Mouse (Mus musculus) kidney, embryonic 15.5 days (tissue): ENCODE data around the gene Sec22a. TPM values are rescaled to one million over a fixed set of nuclear protein-coding genes. Genes with fewer than 3 reads are reported as not detected.

Source experiments
- ATAC-seq: fragments of 200-750 bp; cut with Nextera tagmentation; replicated peaks from 2 replicates; pipeline ENCODE4 v1.8.0; 2017; ENCODE audit warnings: moderate TSS enrichment; ENCODE audit not compliant: low FRiP score
- H3K27ac ChIP-seq: fragments of 300-500 bp; sonication (generic); 2 replicates; pipeline ENCODE4 v1.5.1; 2015; ENCODE audit warnings: mild to moderate bottlenecking, inconsistent platforms
- H3K27me3 ChIP-seq: fragments of 300-500 bp; sonication (generic); 2 replicates; pipeline ENCODE4 v1.6.1; 2015; ENCODE audit warnings: inconsistent platforms
- H3K36me3 ChIP-seq: fragments of 300-500 bp; sonication (generic); 2 replicates; pipeline ENCODE4 v1.6.1; 2015; ENCODE audit warnings: inconsistent platforms
- H3K4me1 ChIP-seq: fragments of 300-500 bp; sonication (generic); 2 replicates; pipeline ENCODE4 v1.6.1; 2015; ENCODE audit warnings: inconsistent platforms
- H3K4me2 ChIP-seq: fragments of 300-500 bp; sonication (generic); 2 replicates; pipeline ENCODE4 v1.6.1; 2015; ENCODE audit warnings: moderate library complexity, mild to moderate bottlenecking, inconsistent platforms
- H3K4me3 ChIP-seq: fragments of 300-500 bp; sonication (generic); replicated peaks from 2 replicates; pipeline ENCODE4 v1.5.1; 2015; ENCODE audit warnings: mild to moderate bottlenecking, inconsistent platforms
- H3K9ac ChIP-seq: fragments of 300-500 bp; sonication (generic); 2 replicates; pipeline ENCODE4 v1.6.1; 2015; ENCODE audit warnings: mild to moderate bottlenecking, inconsistent platforms
- H3K9me3 ChIP-seq: fragments of 300-500 bp; sonication (generic); replicated peaks from 2 replicates; pipeline ENCODE4 v1.6.1; 2016; ENCODE audit warnings: inconsistent platforms
- WGBS: fragments of 180-500 bp; shearing (Covaris S2); methylation state at CpG from one replicate; pipeline ENCODE4 v1.1.7; 2015; ENCODE audit warnings: mixed read lengths; 5-methylcytosine and 5-hydroxymethylcytosine counted together
- polyA plus RNA-seq: library from polyadenylated mRNA; unstranded; fragments of >200 nt; fragmentation: Nextera tagmentation; extraction: Ambion mirVana; gene quantifications from 2 replicates; pipeline ENCODE4 v1.2.1, GENCODE M21; 2015

The Sec22a gene
- 48.9 and 51.8 TPM in 2 replicates for polyA plus RNA-seq

GRCm38 (mm10) chr16:35363150-35364062 is at the start of gene Sec22a:
TSS of gene Sec22a (minus strand) at chr16:35363918.
- peak within 1 kb of the TSS; percentile 73 for H3K4me2 ChIP-seq
- peak within 1 kb of the TSS; percentile 89 for H3K27ac ChIP-seq
- no peaks in the 10 kb centered on the region for H3K27me3 ChIP-seq
- peaks cover 19% of the 10 kb centered on the region; the same call in 1 of the 2 replicates for H3K36me3 ChIP-seq
- H3K4me3 ChIP-seq: peak within 1 kb of the TSS; percentile 67
- WGBS: under 1% methylated on average over 67 of the region's 67 CpGs
- 0 out of 2 replicates have a peak, but pooled peaks cover 11% of the 10 kb centered on the region for H3K4me1 ChIP-seq
- peak; percentile 99 for ATAC-seq
- H3K9me3 ChIP-seq: no peaks in the 10 kb centered on the region
- peak within 1 kb of the TSS; percentile 74 for H3K9ac ChIP-seq

- H3K27me3 ChIP-seq: peaks cover 4% of the 10 kb centered on the region; the same call in 1 of the 2 replicates
- 22% methylated on average over 4 of the region's 4 CpGs for WGBS
- no peak overlapping the region for H3K4me2 ChIP-seq
- H3K4me3 ChIP-seq: no peak overlapping the region
- no peak overlapping the region for H3K9ac ChIP-seq
- H3K9me3 ChIP-seq: no peaks in the 10 kb centered on the region
- H3K4me1 ChIP-seq: peaks cover 27% of the 10 kb centered on the region
- ATAC-seq: peak; percentile 82
- no peak overlapping the region; the same call in 1 of the 2 replicates for H3K27ac ChIP-seq
- H3K36me3 ChIP-seq: peaks cover 19% of the 10 kb centered on the region
Observed at GRCm38 (mm10) chr16:35406706-35407105, 43.0 kb upstream of the Sec22a start.

DNA sequence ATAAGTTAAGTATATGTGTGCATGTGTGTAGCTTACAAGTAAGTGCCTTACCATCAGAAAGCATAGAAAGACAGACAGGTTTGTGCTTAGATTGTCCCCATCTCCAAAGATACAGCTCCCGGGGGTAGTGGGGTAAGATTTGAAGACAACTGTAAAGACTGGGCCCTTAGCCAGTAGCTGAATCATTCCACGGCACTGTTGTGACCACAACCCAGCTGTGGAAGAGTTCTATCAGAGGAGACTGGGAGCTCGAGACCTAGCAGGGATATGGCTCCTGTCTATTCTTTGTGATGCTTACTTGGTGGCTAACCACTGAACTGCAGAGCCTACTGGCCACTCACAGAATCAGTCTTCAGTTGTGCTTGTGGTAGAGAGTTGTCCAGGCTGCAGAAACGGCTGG is 42.4 kb upstream of the Sec22a start:
- WGBS: 67% methylated on average over 4 of the region's 4 CpGs
- Histone ChIP-seq H3K4me1 (peaks cover 27% of the 10 kb centered on the region), H3K9me3 (no peaks in the 10 kb centered on the region), H3K36me3 (peaks cover 23% of the 10 kb centered on the region), H3K27ac (no peak overlapping the region), H3K9ac (no peak overlapping the region), H3K4me2 (no peak overlapping the region), H3K27me3 (peaks cover 4% of the 10 kb centered on the region; the same call in 1 of the 2 replicates), H3K4me3 (no peak overlapping the region)
- no peak for ATAC-seq

DNA sequence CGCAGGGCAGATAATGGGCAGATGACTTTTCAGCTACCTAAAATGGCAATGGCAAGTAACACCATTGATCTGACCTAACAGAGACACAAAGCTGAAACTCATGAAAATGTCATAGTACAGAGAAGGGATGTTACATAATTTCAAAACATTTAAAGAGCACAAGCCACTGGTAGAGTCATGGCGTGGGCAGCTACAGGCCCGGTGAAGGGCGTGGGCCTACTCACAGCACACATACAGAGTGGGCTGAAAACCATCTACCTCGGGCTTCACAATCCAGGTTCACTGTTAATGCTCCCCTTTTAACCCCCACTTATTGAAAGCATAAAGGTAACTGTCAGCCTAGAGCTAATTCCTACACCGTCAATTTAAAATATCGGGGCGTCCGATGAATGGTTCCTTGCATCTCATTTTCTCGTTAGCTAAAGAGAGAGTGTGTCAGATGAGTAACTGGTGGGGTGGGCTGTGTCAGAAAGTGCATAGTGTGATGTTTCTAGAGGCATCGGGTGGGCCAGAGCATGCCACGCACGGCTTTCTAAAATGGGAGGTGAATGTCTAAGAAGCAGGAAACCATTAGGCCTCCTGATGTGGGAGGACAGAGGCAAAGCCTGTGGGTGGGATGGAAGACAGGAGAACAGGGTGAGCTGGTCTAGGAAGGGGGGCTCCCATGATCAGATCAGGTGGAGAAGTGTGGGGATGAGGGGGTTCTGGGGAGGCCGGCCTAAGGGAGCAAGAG is 41.8 kb upstream of the Sec22a start:
- no peak overlapping the region for H3K9ac ChIP-seq
- 95% methylated on average over 14 of the region's 14 CpGs for WGBS
- peaks cover 24% of the 10 kb centered on the region for H3K36me3 ChIP-seq
- no peak for ATAC-seq
- peaks cover 1% of the 10 kb centered on the region; the same call in 1 of the 2 replicates for H3K27me3 ChIP-seq
- H3K9me3 ChIP-seq: no peaks in the 10 kb centered on the region
- H3K4me1 ChIP-seq: peaks cover 24% of the 10 kb centered on the region
- H3K4me2 ChIP-seq: no peak overlapping the region
- H3K4me3 ChIP-seq: no peak overlapping the region
- no peak overlapping the region for H3K27ac ChIP-seq

GRCm38 (mm10) chr16:35404864-35405263 is 41.1 kb upstream of the Sec22a start:
- H3K27ac ChIP-seq: no peak overlapping the region
- no peaks in the 10 kb centered on the region for H3K27me3 ChIP-seq
- no peak overlapping the region for H3K4me3 ChIP-seq
- H3K4me2 ChIP-seq: no peak overlapping the region
- 82% methylated on average over 5 of the region's 5 CpGs for WGBS
- peaks cover 17% of the 10 kb centered on the region for H3K4me1 ChIP-seq
- H3K9ac ChIP-seq: no peak overlapping the region
- peaks cover 24% of the 10 kb centered on the region for H3K36me3 ChIP-seq
- ATAC-seq: no peak
- H3K9me3 ChIP-seq: no peaks in the 10 kb centered on the region

GRCm38 (mm10) chr16:35403891-35404290 is 40.2 kb upstream of the Sec22a start:
- H3K36me3 ChIP-seq: peaks cover 26% of the 10 kb centered on the region
- no peaks in the 10 kb centered on the region for H3K9me3 ChIP-seq
- no peak overlapping the region for H3K9ac ChIP-seq
- no peak overlapping the region for H3K4me2 ChIP-seq
- no peaks in the 10 kb centered on the region for H3K27me3 ChIP-seq
- H3K4me1 ChIP-seq: peaks cover 17% of the 10 kb centered on the region
- no peak overlapping the region for H3K4me3 ChIP-seq
- no peak overlapping the region for H3K27ac ChIP-seq
- WGBS: 85% methylated on average over 8 of the region's 8 CpGs
- ATAC-seq: no peak

- Histone ChIP-seq H3K4me3 (no peak overlapping the region), H3K9me3 (no peaks in the 10 kb centered on the region), H3K27me3 (no peaks in the 10 kb centered on the region), H3K27ac (no peak overlapping the region), H3K36me3 (peaks cover 24% of the 10 kb centered on the region), H3K4me2 (no peak overlapping the region), H3K4me1 (peaks cover 17% of the 10 kb centered on the region), H3K9ac (no peak overlapping the region)
- ATAC-seq: no peak
- 91% methylated on average over 9 of the region's 9 CpGs for WGBS
Observed at GRCm38 (mm10) chr16:35403356-35403755, 39.6 kb upstream of the Sec22a start.

DNA sequence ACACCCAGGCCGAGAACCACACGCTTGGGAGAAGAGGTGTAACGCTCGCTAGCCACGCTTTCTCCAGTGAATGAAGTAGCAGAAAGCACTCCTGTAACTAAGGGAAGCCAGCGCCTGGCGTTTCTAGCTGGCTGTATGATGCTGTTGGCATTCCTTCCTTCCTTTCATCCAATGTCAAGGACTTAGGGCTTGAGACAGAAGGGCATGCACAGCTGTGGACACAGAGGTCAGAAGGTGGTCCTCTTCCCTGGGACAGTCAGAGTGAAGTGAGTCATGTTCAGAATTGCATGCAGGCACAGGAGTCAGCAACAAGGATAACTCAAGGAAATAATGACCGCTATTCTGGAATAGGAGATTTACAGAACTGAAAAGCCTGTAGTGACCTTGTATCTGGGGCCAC is 29.1 kb upstream of the Sec22a start:
- Histone ChIP-seq H3K9ac (no peak overlapping the region), H3K4me1 (no peaks in the 10 kb centered on the region), H3K4me3 (no peak overlapping the region), H3K4me2 (no peak overlapping the region), H3K9me3 (no peaks in the 10 kb centered on the region), H3K27ac (no peak overlapping the region), H3K36me3 (peaks cover 27% of the 10 kb centered on the region), H3K27me3 (no peaks in the 10 kb centered on the region)
- no peak for ATAC-seq
- 89% methylated on average over 8 of the region's 8 CpGs for WGBS

GRCm38 (mm10) chr16:35385654-35386053 is 21.9 kb upstream of the Sec22a start:
- 92% methylated on average over 3 of the region's 3 CpGs for WGBS
- Histone ChIP-seq H3K9me3 (no peaks in the 10 kb centered on the region), H3K27ac (no peak overlapping the region), H3K4me2 (no peak overlapping the region), H3K9ac (no peak overlapping the region), H3K27me3 (no peaks in the 10 kb centered on the region), H3K4me3 (no peak overlapping the region), H3K36me3 (no peaks in the 10 kb centered on the region), H3K4me1 (no peaks in the 10 kb centered on the region)
- no peak for ATAC-seq

GRCm38 (mm10) chr16:35380048-35380447 is 16.3 kb upstream of the Sec22a start:
- WGBS: 58% methylated on average over 9 of the region's 9 CpGs
- Histone ChIP-seq H3K9me3 (no peaks in the 10 kb centered on the region), H3K4me3 (no peak overlapping the region), H3K4me1 (no peaks in the 10 kb centered on the region), H3K4me2 (no peak overlapping the region), H3K27ac (no peak overlapping the region), H3K27me3 (no peaks in the 10 kb centered on the region), H3K36me3 (no peaks in the 10 kb centered on the region), H3K9ac (no peak overlapping the region)
- ATAC-seq: no peak

DNA sequence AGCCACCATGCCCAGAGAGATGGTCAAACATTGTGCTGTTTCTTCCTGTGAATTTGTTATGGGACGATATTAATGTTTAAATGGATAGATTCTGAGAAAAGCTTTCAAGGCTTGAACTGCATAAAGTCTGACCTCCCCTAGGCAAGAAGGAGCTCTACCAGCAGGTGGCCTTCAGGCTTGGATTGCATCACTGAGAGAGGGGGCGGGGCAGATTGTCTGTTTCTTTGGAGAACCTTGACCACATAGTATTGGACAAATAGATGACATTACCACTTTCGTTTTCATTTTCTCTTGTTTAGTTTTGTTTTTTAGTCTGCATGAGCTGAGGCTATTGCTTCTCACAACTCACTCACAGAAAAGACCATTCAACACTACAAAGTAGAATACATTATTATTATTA is 15.6 kb upstream of the Sec22a start:
- Histone ChIP-seq H3K4me3 (no peak overlapping the region), H3K9me3 (no peaks in the 10 kb centered on the region)
- ATAC-seq: no peak

GRCm38 (mm10) chr16:35364063-35364428 is 328 bp upstream of the Sec22a start:
- Histone ChIP-seq H3K4me1 (0 out of 2 replicates have a peak, but pooled peaks cover 11% of the 10 kb centered on the region), H3K27ac (peak overlapping the region; percentile 61; the same call in 1 of the 2 replicates), H3K4me2 (peak overlapping the region; percentile 73), H3K36me3 (peaks cover 15% of the 10 kb centered on the region; the same call in 1 of the 2 replicates), H3K27me3 (no peaks in the 10 kb centered on the region), H3K9ac (0 out of 2 replicates have a peak overlapping the region, but pooled peaks have one; percentile 14), H3K9me3 (no peaks in the 10 kb centered on the region), H3K4me3 (peak overlapping the region; percentile 67)
- ATAC-seq: no peak; the same call in 1 of the 2 replicates
- WGBS: under 1% methylated on average over 7 of the region's 7 CpGs

More for the DNA sequence above, 15.6 kb upstream of the Sec22a start:
- no peaks in the 10 kb centered on the region for H3K27me3 ChIP-seq
- WGBS: 83% methylated on average over 3 of the region's 3 CpGs
- H3K27ac ChIP-seq: no peak overlapping the region
- no peak overlapping the region for H3K4me2 ChIP-seq
- no peaks in the 10 kb centered on the region for H3K4me1 ChIP-seq
- no peaks in the 10 kb centered on the region for H3K36me3 ChIP-seq
- no peak overlapping the region for H3K9ac ChIP-seq
